Mouse (Mus musculus): Measurements from ENCODE around the gene Slc9a3r1. TPM values are rescaled to one million over a fixed set of nuclear protein-coding genes. Genes with fewer than 3 reads are reported as not detected.

Gene Slc9a3r1
- polyA plus RNA-seq, 1 experiment from 2014 or later, result 24.9 TPM

DNA sequence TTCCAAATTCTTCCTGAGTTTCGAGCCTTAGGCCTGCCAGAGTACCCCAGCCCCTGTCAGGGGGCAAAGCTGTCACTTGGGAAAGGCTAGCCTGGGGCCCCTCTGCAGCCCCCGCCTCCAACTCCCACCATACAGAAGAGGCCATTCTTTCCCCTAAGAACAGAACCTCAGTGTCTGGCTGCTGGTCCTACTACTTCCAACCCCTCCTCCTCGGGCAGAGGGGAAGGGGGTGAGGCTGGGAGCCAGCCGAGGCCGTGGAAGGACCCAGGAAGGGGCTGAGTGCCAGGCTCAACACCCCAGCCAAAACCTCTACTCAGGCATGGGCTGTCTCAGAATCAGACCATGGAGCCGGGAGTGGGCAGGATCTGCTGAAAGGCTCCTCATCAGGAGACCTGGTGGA is 16.1 kb downstream of the Slc9a3r1 start:
- no peak overlapping the region for H3K9ac ChIP-seq (ENCODE audit: low read length)
- no peak overlapping the region for H3K4me3 ChIP-seq (ENCODE audit: low read depth, low read length)
- no peak overlapping the region for H3K27ac ChIP-seq (replicated peaks; ENCODE audit: low read depth, low read length)
- WGBS, result 81% methylated on average over 6 of the region's 6 CpGs
- H3K4me1 ChIP-seq (ENCODE audit: control insufficient read depth, insufficient read depth, low read length), result peaks cover 14% of the 10 kb centered on the region
- H3K4me2 ChIP-seq (ENCODE audit: low read depth, severe bottlenecking), result no peak overlapping the region
- no peak for ATAC-seq (ENCODE audit: insufficient number of reproducible peaks, low FRiP score, low TSS enrichment, low read depth)
- H3K9me3 ChIP-seq (ENCODE audit: control insufficient read depth, low read length), result no peaks in the 10 kb centered on the region
- H3K27me3 ChIP-seq (ENCODE audit: control insufficient read depth, insufficient read depth, low read length), result no peaks in the 10 kb centered on the region
- no peak for DNase-seq (ENCODE audit: low spot score)
- H3K36me3 ChIP-seq (ENCODE audit: control insufficient read depth, insufficient read depth, low read length), result no peaks in the 10 kb centered on the region

GRCm38 (mm10) chr11:115179881-115180280 is 16.7 kb downstream of the Slc9a3r1 start:
- ATAC-seq (ENCODE audit: insufficient number of reproducible peaks, low FRiP score, low TSS enrichment, low read depth) (no peak), DNase-seq (ENCODE audit: low spot score) (no peak)
- Histone ChIP-seq H3K9ac (ENCODE audit: low read length) (no peak overlapping the region), H3K27me3 (ENCODE audit: control insufficient read depth, insufficient read depth, low read length) (no peaks in the 10 kb centered on the region), H3K9me3 (ENCODE audit: control insufficient read depth, low read length) (no peaks in the 10 kb centered on the region), H3K4me1 (ENCODE audit: control insufficient read depth, insufficient read depth, low read length) (peaks cover 14% of the 10 kb centered on the region), H3K27ac (replicated peaks; ENCODE audit: low read depth, low read length) (no peak overlapping the region), H3K4me3 (ENCODE audit: low read depth, low read length) (no peak overlapping the region), H3K4me2 (ENCODE audit: low read depth, severe bottlenecking) (no peak overlapping the region), H3K36me3 (ENCODE audit: control insufficient read depth, insufficient read depth, low read length) (no peaks in the 10 kb centered on the region)
- WGBS, result 67% methylated on average over 6 of the region's 6 CpGs

DNA sequence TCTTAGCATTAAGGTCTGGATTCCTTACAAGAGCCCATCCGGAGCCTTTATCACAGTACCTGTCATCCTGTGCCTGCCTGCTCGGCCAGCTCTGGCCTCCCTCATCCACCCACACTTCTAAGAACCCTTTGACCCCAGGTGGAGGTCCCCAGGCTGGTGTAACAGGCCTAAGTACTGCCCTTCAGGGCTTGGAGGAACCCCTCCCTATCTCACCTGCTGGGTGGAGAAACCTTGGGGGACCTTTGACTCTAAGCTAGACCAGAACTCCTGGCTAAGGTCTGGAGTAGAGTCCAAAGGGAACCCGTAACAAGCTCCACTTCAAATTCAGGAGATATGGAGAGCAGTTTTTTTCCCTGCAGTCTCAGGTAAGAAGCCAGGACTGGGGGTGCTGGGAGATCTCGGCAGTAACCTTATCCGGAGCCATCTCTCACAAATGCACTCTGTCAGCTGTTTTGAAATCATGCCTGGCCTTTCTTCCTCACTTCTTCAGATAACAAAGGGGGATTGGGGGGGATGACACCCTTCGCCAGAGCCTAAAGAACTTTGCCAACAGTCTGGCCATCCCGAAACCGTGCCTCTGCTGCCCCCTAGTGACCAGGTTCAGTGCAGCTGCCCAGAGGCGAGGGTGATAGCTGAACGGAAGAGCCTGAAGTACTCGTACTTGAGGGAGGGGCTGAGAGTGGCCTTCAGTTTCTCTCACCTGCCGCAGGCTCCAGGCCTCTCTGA is 18.9 kb downstream of the Slc9a3r1 start:
- no peaks in the 10 kb centered on the region for H3K27me3 ChIP-seq (ENCODE audit: control insufficient read depth, insufficient read depth, low read length)
- no peak overlapping the region for H3K27ac ChIP-seq (replicated peaks; ENCODE audit: low read depth, low read length)
- DNase-seq (ENCODE audit: low spot score), result peak; percentile 92
- no peak overlapping the region for H3K4me2 ChIP-seq (ENCODE audit: low read depth, severe bottlenecking)
- no peaks in the 10 kb centered on the region for H3K36me3 ChIP-seq (ENCODE audit: control insufficient read depth, insufficient read depth, low read length)
- H3K4me1 ChIP-seq (ENCODE audit: control insufficient read depth, insufficient read depth, low read length), result peaks cover 10% of the 10 kb centered on the region
- no peak overlapping the region for H3K9ac ChIP-seq (ENCODE audit: low read length)
- 24% methylated on average over 12 of the region's 12 CpGs for WGBS
- H3K9me3 ChIP-seq (ENCODE audit: control insufficient read depth, low read length), result no peaks in the 10 kb centered on the region
- no peak overlapping the region for H3K4me3 ChIP-seq (ENCODE audit: low read depth, low read length)
- ATAC-seq (ENCODE audit: insufficient number of reproducible peaks, low FRiP score, low TSS enrichment, low read depth), result 0 out of 2 replicates have a peak, but pooled peaks have one; percentile 23

GRCm38 (mm10) chr11:115184973-115185372 is 21.8 kb downstream of the Slc9a3r1 start:
- no peaks in the 10 kb centered on the region for H3K36me3 ChIP-seq (ENCODE audit: control insufficient read depth, insufficient read depth, low read length)
- no peaks in the 10 kb centered on the region for H3K9me3 ChIP-seq (ENCODE audit: control insufficient read depth, low read length)
- WGBS, result 44% methylated on average over 4 of the region's 4 CpGs
- H3K4me3 ChIP-seq (ENCODE audit: low read depth, low read length), result no peak overlapping the region
- H3K9ac ChIP-seq (ENCODE audit: low read length), result no peak overlapping the region
- no peak overlapping the region for H3K27ac ChIP-seq (replicated peaks; ENCODE audit: low read depth, low read length)
- DNase-seq (ENCODE audit: low spot score) (no peak), ATAC-seq (ENCODE audit: insufficient number of reproducible peaks, low FRiP score, low TSS enrichment, low read depth) (no peak)
- H3K4me2 ChIP-seq (ENCODE audit: low read depth, severe bottlenecking), result no peak overlapping the region
- H3K27me3 ChIP-seq (ENCODE audit: control insufficient read depth, insufficient read depth, low read length), result no peaks in the 10 kb centered on the region
- peaks cover 5% of the 10 kb centered on the region; the same call in 1 of the 2 replicates for H3K4me1 ChIP-seq (ENCODE audit: control insufficient read depth, insufficient read depth, low read length)

DNA sequence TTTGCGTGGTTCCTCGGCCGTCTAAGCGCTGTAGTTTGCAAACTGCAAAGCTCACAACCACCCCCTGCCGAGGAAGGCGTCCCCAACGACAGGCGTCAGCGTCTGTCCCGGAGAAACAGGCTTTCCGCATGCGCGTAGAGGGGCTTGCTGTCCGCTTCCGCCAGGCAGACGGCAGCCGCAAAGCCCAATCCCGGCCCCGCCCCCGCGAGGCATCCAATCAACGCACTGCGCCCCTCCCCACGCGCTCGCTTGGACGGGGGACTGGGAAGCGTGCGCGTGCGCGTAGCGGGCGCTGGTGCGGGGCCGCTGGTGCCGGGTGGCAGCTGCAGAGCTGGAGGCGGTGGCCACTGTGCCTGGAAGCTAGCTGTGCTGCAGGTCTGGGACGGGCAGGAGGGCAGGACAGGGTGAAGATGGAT is 24.1 kb downstream of the Slc9a3r1 start, which contains the start of gene Tmem104:
Gene Tmem104 (plus strand): TSS at position 264 of the 416 bp plus-strand sequence.
- peak; percentile 99 for DNase-seq (ENCODE audit: low spot score)
- H3K27me3 ChIP-seq (ENCODE audit: control insufficient read depth, insufficient read depth, low read length), result no peaks in the 10 kb centered on the region
- peak within 1 kb of the TSS; percentile 85 for H3K4me2 ChIP-seq (ENCODE audit: low read depth, severe bottlenecking)
- WGBS, result under 1% methylated on average over 39 of the region's 39 CpGs
- H3K27ac ChIP-seq (replicated peaks; ENCODE audit: low read depth, low read length), result 0 out of 2 replicates have a peak within 1 kb of the TSS, but pooled peaks have one; percentile 18
- peak within 1 kb of the TSS; percentile 62 for H3K9ac ChIP-seq (ENCODE audit: low read length)
- H3K36me3 ChIP-seq (ENCODE audit: control insufficient read depth, insufficient read depth, low read length), result no peaks in the 10 kb centered on the region; the same call in 1 of the 2 replicates
- peak; percentile 88 for ATAC-seq (ENCODE audit: insufficient number of reproducible peaks, low FRiP score, low TSS enrichment, low read depth)
- H3K4me3 ChIP-seq (ENCODE audit: low read depth, low read length), result peak within 1 kb of the TSS; percentile 57
- H3K9me3 ChIP-seq (ENCODE audit: control insufficient read depth, low read length), result no peaks in the 10 kb centered on the region
- H3K4me1 ChIP-seq (ENCODE audit: control insufficient read depth, insufficient read depth, low read length), result peaks cover 5% of the 10 kb centered on the region; the same call in 1 of the 2 replicates

- Histone ChIP-seq H3K27me3 (ENCODE audit: control insufficient read depth, insufficient read depth, low read length) (no peaks in the 10 kb centered on the region), H3K27ac (replicated peaks; ENCODE audit: low read depth, low read length) (0 out of 2 replicates have a peak within 1 kb of the TSS, but pooled peaks have one; percentile 18), H3K9me3 (ENCODE audit: control insufficient read depth, low read length) (no peaks in the 10 kb centered on the region), H3K4me2 (ENCODE audit: low read depth, severe bottlenecking) (peak within 1 kb of the TSS; percentile 85), H3K4me3 (ENCODE audit: low read depth, low read length) (peak within 1 kb of the TSS; percentile 57), H3K4me1 (ENCODE audit: control insufficient read depth, insufficient read depth, low read length) (peaks cover 5% of the 10 kb centered on the region; the same call in 1 of the 2 replicates), H3K36me3 (ENCODE audit: control insufficient read depth, insufficient read depth, low read length) (no peaks in the 10 kb centered on the region; the same call in 1 of the 2 replicates), H3K9ac (ENCODE audit: low read length) (peak within 1 kb of the TSS; percentile 62)
- no peak for ATAC-seq (ENCODE audit: insufficient number of reproducible peaks, low FRiP score, low TSS enrichment, low read depth)
- 8% methylated on average over 12 of the region's 12 CpGs for WGBS
- DNase-seq (ENCODE audit: low spot score), result no peak
These were observed 24.6 kb downstream of the Slc9a3r1 start, which contains the start of gene Nat9 for GRCm38 (mm10) chr11:115187693-115188092. Gene Nat9 (minus strand): TSS chr11:115187859.

DNA sequence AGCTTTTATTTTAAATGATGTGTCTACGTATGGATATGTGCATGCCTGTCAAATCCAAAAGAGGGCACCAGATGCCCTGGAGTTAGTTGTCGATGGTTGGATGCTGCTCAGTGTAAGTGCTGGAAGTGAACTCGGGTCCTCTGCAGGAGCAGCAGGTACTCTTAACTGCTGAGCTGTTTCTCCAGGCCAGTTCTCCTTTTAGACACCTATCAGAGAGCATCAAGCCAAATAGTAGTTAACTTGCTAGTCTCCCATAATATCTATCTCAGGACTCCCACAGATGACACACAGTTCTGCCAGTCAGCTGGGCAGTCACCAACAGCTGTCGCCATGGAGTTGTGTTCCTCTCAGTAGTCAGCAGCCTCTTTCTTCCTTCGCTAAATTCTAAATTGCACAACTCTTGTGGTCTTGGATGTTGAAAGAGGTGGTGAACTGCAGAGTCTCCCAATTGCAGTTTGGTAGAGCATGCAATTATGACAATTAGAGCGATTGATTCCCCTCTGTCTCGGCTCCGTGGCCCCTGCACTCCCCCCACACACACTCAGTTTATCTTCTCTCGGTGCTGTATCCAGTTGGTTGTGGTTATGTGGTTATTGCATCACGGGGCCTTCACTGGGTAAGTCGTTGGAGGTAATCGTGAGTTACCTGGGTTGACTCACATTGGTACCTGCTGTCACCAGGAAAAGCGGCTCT is 25.5 kb downstream of the Slc9a3r1 start:
- Histone ChIP-seq H3K36me3 (ENCODE audit: control insufficient read depth, insufficient read depth, low read length) (no peaks in the 10 kb centered on the region; the same call in 1 of the 2 replicates), H3K4me3 (ENCODE audit: low read depth, low read length) (no peak overlapping the region), H3K9me3 (ENCODE audit: control insufficient read depth, low read length) (no peaks in the 10 kb centered on the region), H3K4me2 (ENCODE audit: low read depth, severe bottlenecking) (no peak overlapping the region), H3K27me3 (ENCODE audit: control insufficient read depth, insufficient read depth, low read length) (no peaks in the 10 kb centered on the region), H3K4me1 (ENCODE audit: control insufficient read depth, insufficient read depth, low read length) (peaks cover 5% of the 10 kb centered on the region; the same call in 1 of the 2 replicates), H3K27ac (replicated peaks; ENCODE audit: low read depth, low read length) (no peak overlapping the region), H3K9ac (ENCODE audit: low read length) (no peak overlapping the region)
- DNase-seq (ENCODE audit: low spot score) (no peak), ATAC-seq (ENCODE audit: insufficient number of reproducible peaks, low FRiP score, low TSS enrichment, low read depth) (no peak)
- WGBS, result 86% methylated on average over 13 of the region's 13 CpGs

DNA sequence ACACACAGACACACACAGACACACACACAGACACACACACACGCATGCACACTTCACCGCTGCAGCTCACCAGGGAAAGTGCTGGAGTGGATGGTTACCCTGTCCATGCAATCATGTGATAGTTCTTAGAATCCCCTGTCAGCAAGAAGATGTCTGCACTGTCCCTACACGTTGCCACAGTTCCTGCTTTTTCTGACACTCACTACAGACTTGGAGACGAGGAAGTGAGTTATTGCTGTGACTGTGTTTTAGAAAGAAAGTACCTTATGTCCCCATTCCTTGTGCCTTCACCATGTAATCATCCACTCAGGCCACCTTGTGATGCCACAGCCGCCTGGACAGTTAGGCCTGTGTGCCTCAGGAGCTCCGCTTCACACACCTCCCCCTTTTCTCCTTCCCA is 26.2 kb downstream of the Slc9a3r1 start:
- Histone ChIP-seq H3K27ac (replicated peaks; ENCODE audit: low read depth, low read length) (no peak overlapping the region), H3K4me3 (ENCODE audit: low read depth, low read length) (no peak overlapping the region), H3K9me3 (ENCODE audit: control insufficient read depth, low read length) (no peaks in the 10 kb centered on the region), H3K27me3 (ENCODE audit: control insufficient read depth, insufficient read depth, low read length) (no peaks in the 10 kb centered on the region), H3K36me3 (ENCODE audit: control insufficient read depth, insufficient read depth, low read length) (no peaks in the 10 kb centered on the region; the same call in 1 of the 2 replicates), H3K4me2 (ENCODE audit: low read depth, severe bottlenecking) (no peak overlapping the region), H3K4me1 (ENCODE audit: control insufficient read depth, insufficient read depth, low read length) (peaks cover 5% of the 10 kb centered on the region; the same call in 1 of the 2 replicates), H3K9ac (ENCODE audit: low read length) (no peak overlapping the region)
- WGBS, result 88% methylated on average over 6 of the region's 6 CpGs
- no peak for ATAC-seq (ENCODE audit: insufficient number of reproducible peaks, low FRiP score, low TSS enrichment, low read depth)
- no peak for DNase-seq (ENCODE audit: low spot score)
